Mouse (Mus musculus) midbrain, postnatal 0 days (tissue): ENCODE data around the gene Rab3c. TPM values are rescaled to one million over a fixed set of nuclear protein-coding genes. Genes with fewer than 3 reads are reported as not detected.

ENCODE experiments used
- ATAC-seq: fragments of 200-750 bp; cut with Nextera tagmentation; 2 replicates; pipeline ENCODE4 v1.8.0; 2017; ENCODE audit warnings: moderate number of reproducible peaks, mild to moderate bottlenecking, moderate TSS enrichment, moderate library complexity; ENCODE audit not compliant: low FRiP score
- DNase-seq: peaks from one replicate; pipeline ENCODE4 v3.0.0-alpha.2; 2015; ENCODE audit warnings: low spot score
- H3K27ac ChIP-seq: fragments of 300-500 bp; sonication (generic); 2 replicates; pipeline ENCODE4 v1.5.1; 2014; ENCODE audit warnings: low read depth, mild to moderate bottlenecking, low read length, mixed read lengths
- H3K27me3 ChIP-seq: fragments of 300-500 bp; sonication (generic); 2 replicates; pipeline ENCODE4 v1.6.1; 2014; ENCODE audit warnings: low read length, control low read depth, mixed read lengths; ENCODE audit not compliant: insufficient read depth
- H3K36me3 ChIP-seq: fragments of 300-500 bp; sonication (generic); 2 replicates; pipeline ENCODE4 v1.6.1; 2014; ENCODE audit warnings: low read length, control low read depth, mixed read lengths; ENCODE audit not compliant: insufficient read depth
- H3K4me1 ChIP-seq: fragments of 300-500 bp; sonication (generic); 2 replicates; pipeline ENCODE4 v1.6.1; 2014; ENCODE audit warnings: mild to moderate bottlenecking, control low read depth, antibody characterized with exemption, low read length, mixed read lengths; ENCODE audit not compliant: insufficient read depth
- H3K4me2 ChIP-seq: fragments of 300-500 bp; sonication (generic); 2 replicates; pipeline ENCODE4 v1.6.1; 2014; ENCODE audit warnings: low read depth, mild to moderate bottlenecking, low read length, mixed read lengths; ENCODE audit not compliant: poor library complexity, severe bottlenecking
- H3K4me3 ChIP-seq: fragments of 300-500 bp; sonication (generic); 2 replicates; pipeline ENCODE4 v1.5.1; 2014; ENCODE audit warnings: low read depth, mild to moderate bottlenecking, low read length, moderate library complexity
- H3K9ac ChIP-seq: fragments of 300-500 bp; sonication (generic); replicated peaks from 2 replicates; pipeline ENCODE4 v1.6.1; 2014; ENCODE audit warnings: mild to moderate bottlenecking, low read length, moderate library complexity, mixed read lengths; ENCODE audit not compliant: poor library complexity, severe bottlenecking
- H3K9me3 ChIP-seq: fragments of 300-500 bp; sonication (generic); 2 replicates; pipeline ENCODE4 v1.6.1; 2016; ENCODE audit warnings: low read length, control low read depth
- CTCF ChIP-seq: IDR thresholded peaks from 2 replicates; pipeline ENCODE4 v1.5.1; 2016; ENCODE audit warnings: antibody characterized with exemption, mild to moderate bottlenecking
- WGBS: fragments of 180-500 bp; shearing (Covaris S2); extraction: QIAGEN DNeasy Blood & Tissue Kit; methylation state at CpG from one replicate; pipeline ENCODE4 v1.1.7; 2014; 5-methylcytosine and 5-hydroxymethylcytosine counted together
- polyA plus RNA-seq: library from polyadenylated mRNA; unstranded; fragments of >200 nt; fragmentation: Nextera tagmentation; extraction: Ambion mirVana; gene quantifications from 2 replicates; pipeline ENCODE4 v1.2.1, GENCODE M21; 2015
- total RNA-seq: library from RNA; depleted of rRNA; stranded (reverse); fragments of >200 nt; gene quantifications from 2 replicates; pipeline ENCODE4 v1.2.3, GENCODE M21; 2014

The Rab3c gene
- total and polyA plus RNA-seq, 2 experiments from 2014 or later = 164 to 168 TPM

DNA sequence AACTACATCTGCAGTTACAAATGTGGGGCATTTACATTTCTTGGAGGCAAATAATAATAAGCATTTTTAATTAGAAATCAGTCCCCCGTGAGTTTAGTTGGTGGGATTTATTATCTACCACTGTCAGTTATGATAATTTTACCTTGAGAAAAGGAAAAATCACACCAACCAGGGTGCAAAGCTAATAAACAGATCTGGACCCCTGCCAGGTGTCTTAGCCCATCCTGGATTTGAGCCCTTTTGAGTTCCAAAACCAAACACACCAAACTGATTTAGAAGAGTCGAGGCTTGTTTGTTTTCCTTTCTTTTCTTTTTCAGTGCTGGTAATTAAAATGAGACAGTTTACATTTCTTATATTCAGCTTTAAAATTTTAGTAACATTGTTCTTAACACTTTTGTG is 206.6 kb downstream of the Rab3c start:
- no peaks in the 10 kb centered on the region for H3K27me3 ChIP-seq
- no peak overlapping the region for H3K4me2 ChIP-seq
- no peak overlapping the region for H3K9ac ChIP-seq
- no peak for TF ChIP-seq CTCF
- ATAC-seq (no peak), DNase-seq (no peak)
- H3K9me3 ChIP-seq = no peaks in the 10 kb centered on the region
- no peaks in the 10 kb centered on the region for H3K36me3 ChIP-seq
- no peak overlapping the region for H3K27ac ChIP-seq
- WGBS = 41% methylated on average over 2 of the region's 2 CpGs
- no peak overlapping the region for H3K4me3 ChIP-seq
- no peaks in the 10 kb centered on the region; the same call in 1 of the 2 replicates for H3K4me1 ChIP-seq

DNA sequence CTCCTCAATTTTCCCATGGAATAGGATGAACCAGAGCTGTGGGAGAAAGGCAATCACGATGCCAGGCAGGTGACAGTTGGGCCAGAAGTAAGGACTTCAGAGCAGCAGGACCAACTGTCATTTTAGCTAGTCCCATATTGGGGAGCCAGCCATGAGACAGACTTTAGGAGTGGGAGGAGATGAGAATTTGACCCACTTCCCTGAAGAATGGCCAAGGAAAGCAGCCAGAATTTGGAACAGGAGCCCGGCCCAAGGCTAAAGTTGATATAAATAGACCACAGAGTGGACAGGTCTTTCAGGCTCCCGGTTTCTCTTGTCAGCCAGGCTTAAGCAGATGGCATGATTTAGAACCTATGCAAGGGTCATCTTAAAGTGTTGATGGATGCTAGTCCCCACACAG is 213.6 kb downstream of the Rab3c start:
- ATAC-seq (no peak), DNase-seq (no peak)
- H3K4me1 ChIP-seq = peaks cover 4% of the 10 kb centered on the region; the same call in 1 of the 2 replicates
- WGBS = 88% methylated on average over 3 of the region's 3 CpGs
- TF ChIP-seq CTCF = no peak
- no peaks in the 10 kb centered on the region for H3K36me3 ChIP-seq
- H3K27me3 ChIP-seq = no peaks in the 10 kb centered on the region
- H3K4me3 ChIP-seq = no peak overlapping the region
- no peak overlapping the region for H3K4me2 ChIP-seq
- H3K27ac ChIP-seq = no peak overlapping the region
- H3K9me3 ChIP-seq = no peaks in the 10 kb centered on the region
- no peak overlapping the region for H3K9ac ChIP-seq

DNA sequence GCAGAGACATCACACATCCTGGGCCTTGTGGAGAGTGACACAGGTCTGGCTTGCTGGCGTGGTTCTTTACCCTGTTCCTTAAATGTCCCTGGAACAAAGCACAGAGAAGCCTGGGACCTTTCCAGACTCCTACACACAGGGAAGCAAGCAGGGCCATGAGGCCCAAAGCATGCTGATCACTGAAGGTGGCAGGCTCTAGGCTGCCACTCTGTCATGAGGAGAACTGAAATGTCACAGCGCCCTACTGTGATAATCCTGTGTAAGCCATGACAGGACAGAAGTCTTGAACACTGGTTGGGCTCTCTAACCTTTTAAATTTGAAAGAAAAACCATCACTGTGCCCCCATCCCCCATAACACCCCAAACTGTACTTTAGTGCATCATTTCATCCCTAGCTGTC is 214.1 kb downstream of the Rab3c start:
- no peak overlapping the region for H3K9ac ChIP-seq
- no peaks in the 10 kb centered on the region for H3K27me3 ChIP-seq
- H3K4me3 ChIP-seq = no peak overlapping the region
- DNase-seq = no peak
- H3K27ac ChIP-seq = no peak overlapping the region
- no peak overlapping the region for H3K4me2 ChIP-seq
- TF ChIP-seq CTCF = no peak
- no peaks in the 10 kb centered on the region for H3K36me3 ChIP-seq
- peaks cover 4% of the 10 kb centered on the region; the same call in 1 of the 2 replicates for H3K4me1 ChIP-seq
- WGBS = 85% methylated on average over 2 of the region's 2 CpGs
- H3K9me3 ChIP-seq = no peaks in the 10 kb centered on the region
- ATAC-seq = no peak

DNA sequence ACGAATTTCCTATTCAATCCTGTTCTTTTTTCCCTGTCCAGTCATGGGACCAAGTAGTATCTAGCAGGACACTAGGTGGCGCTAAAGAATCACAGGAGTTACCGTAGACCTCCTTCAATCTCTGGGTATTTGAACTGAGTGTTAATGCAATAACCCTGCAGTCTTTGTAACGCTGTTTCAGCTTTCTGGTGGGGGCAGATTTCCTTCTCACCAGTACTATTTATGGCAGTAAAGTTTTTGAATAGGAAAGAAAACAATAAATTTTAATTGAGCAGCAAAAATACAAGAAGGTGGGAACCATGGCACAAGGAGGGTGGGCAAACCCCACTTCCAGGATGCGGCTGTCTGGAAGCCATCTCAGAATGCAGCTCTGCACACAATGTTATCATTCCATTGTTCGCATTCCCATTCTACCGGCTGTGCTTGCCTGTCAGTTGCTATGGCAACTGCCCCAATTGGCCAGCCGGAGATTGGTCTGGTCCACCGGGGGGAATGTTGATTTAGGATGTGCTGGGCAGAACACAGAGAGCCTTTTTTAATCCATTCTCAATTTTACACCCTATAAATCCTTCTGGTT is 217.9 kb downstream of the Rab3c start:
- DNase-seq (peak; percentile 97), ATAC-seq (peak; percentile 93)
- peak overlapping the region; percentile 5; the same call in 1 of the 2 replicates for H3K4me3 ChIP-seq
- 0 out of 2 replicates have a peak overlapping the region, but pooled peaks have one; percentile 13 for H3K9ac ChIP-seq
- peak overlapping the region; percentile 35 for H3K4me2 ChIP-seq
- peaks cover 4% of the 10 kb centered on the region; the same call in 1 of the 2 replicates for H3K4me1 ChIP-seq
- H3K36me3 ChIP-seq = no peaks in the 10 kb centered on the region
- no peaks in the 10 kb centered on the region for H3K9me3 ChIP-seq
- TF ChIP-seq CTCF = peak; percentile 99
- no peaks in the 10 kb centered on the region for H3K27me3 ChIP-seq
- WGBS = 2% methylated on average over 9 of the region's 9 CpGs
- peak overlapping the region; percentile 83 for H3K27ac ChIP-seq

DNA sequence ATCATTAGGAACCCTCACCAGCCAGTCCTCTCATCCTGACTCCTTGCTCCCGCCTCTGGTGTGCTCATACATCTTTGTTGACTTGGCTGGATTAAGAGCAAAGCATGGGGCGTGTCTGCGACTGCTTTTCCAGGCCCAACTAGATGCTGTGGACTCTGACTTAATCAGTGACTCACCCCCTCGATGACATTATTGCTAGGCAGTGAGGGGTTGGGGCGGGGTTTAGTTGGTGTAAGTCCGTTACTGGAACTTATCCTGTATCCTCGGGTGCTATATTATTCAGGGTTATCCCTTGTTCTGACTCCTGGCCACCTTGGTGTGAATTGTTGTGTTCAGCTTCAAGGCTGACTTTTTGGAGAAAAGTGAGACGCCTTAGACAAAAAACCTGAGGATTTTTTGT is 218.5 kb downstream of the Rab3c start:
- no peak for TF ChIP-seq CTCF
- 49% methylated on average over 8 of the region's 8 CpGs for WGBS
- Histone ChIP-seq H3K9me3 (no peaks in the 10 kb centered on the region), H3K9ac (0 out of 2 replicates have a peak overlapping the region, but pooled peaks have one; percentile 4), H3K4me1 (peaks cover 4% of the 10 kb centered on the region; the same call in 1 of the 2 replicates), H3K4me3 (no peak overlapping the region), H3K27me3 (no peaks in the 10 kb centered on the region), H3K4me2 (no peak overlapping the region), H3K27ac (peak overlapping the region; percentile 59), H3K36me3 (no peaks in the 10 kb centered on the region)
- DNase-seq = no peak
- no peak for ATAC-seq

DNA sequence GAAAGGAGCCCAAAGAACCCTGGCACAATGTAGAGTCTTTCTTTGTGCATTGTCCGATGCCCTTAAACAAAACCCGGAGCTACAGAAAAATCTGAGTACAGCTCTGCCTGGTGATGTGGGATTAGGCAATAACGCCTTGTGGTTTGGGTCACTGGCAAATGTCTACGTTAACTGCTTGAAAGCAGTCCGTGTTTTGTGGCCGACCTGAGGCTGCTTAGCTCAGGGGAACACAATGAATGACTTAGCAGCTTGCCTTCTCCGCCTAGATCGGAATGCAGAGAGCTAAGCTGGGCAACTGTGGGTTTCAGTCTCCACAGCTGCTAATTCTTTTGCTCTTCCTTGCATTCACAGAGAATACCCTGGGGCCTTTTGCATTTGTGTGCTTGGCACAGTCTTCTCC is 226.3 kb downstream of the Rab3c start:
- H3K27ac ChIP-seq = no peak overlapping the region
- 45% methylated on average over 8 of the region's 8 CpGs for WGBS
- DNase-seq = no peak

More for the DNA sequence above, 226.3 kb downstream of the Rab3c start:
- H3K9me3 ChIP-seq = no peaks in the 10 kb centered on the region
- no peak overlapping the region for H3K4me2 ChIP-seq
- no peak overlapping the region for H3K9ac ChIP-seq
- no peak for ATAC-seq
- no peaks in the 10 kb centered on the region for H3K4me1 ChIP-seq
- TF ChIP-seq CTCF = no peak
- H3K27me3 ChIP-seq = no peaks in the 10 kb centered on the region
- H3K4me3 ChIP-seq = no peak overlapping the region
- no peaks in the 10 kb centered on the region for H3K36me3 ChIP-seq
